Mouse (Mus musculus) heart, postnatal 0 days (tissue): ENCODE data around the gene Krr1. TPM values are rescaled to one million over a fixed set of nuclear protein-coding genes. Genes with fewer than 3 reads are reported as not detected.

Experiments
- ATAC-seq: fragments of 200-750 bp; cut with Nextera tagmentation; 2 replicates; pipeline ENCODE4 v1.8.0; 2017; ENCODE audit warnings: low read depth, moderate number of reproducible peaks, moderate library complexity; ENCODE audit not compliant: insufficient read depth
- DNase-seq: peaks from one replicate; pipeline ENCODE4 v3.0.0-alpha.2; 2016; ENCODE audit warnings: low spot score
- H3K27ac ChIP-seq: fragments of 300-500 bp; sonication (generic); 2 replicates; pipeline ENCODE4 v1.5.1; 2014; ENCODE audit warnings: low read depth, mild to moderate bottlenecking
- H3K27me3 ChIP-seq: fragments of 300-500 bp; sonication (generic); 2 replicates; pipeline ENCODE4 v1.6.1; 2014; ENCODE audit warnings: low read length, mixed read lengths; ENCODE audit not compliant: control insufficient read depth, insufficient read depth
- H3K36me3 ChIP-seq: fragments of 300-500 bp; sonication (generic); replicated peaks from 2 replicates; pipeline ENCODE4 v1.6.1; 2014; ENCODE audit warnings: low read length, mixed read lengths; ENCODE audit not compliant: control insufficient read depth, insufficient read depth
- H3K4me1 ChIP-seq: fragments of 300-500 bp; sonication (generic); 2 replicates; pipeline ENCODE4 v1.6.1; 2014; ENCODE audit warnings: antibody characterized with exemption; ENCODE audit not compliant: control insufficient read depth, insufficient read depth
- H3K4me2 ChIP-seq: fragments of 300-500 bp; sonication (generic); 2 replicates; pipeline ENCODE4 v1.6.1; 2014; ENCODE audit warnings: low read depth, mild to moderate bottlenecking, low read length, moderate library complexity
- H3K4me3 ChIP-seq: fragments of 300-500 bp; sonication (generic); 2 replicates; pipeline ENCODE4 v1.5.1; 2014; ENCODE audit warnings: low read depth, low read length
- H3K9ac ChIP-seq: fragments of 300-500 bp; sonication (generic); replicated peaks from 2 replicates; pipeline ENCODE4 v1.6.1; 2014; ENCODE audit warnings: low read depth, low read length, mixed read lengths
- H3K9me3 ChIP-seq: fragments of 300-500 bp; sonication (generic); replicated peaks from 2 replicates; pipeline ENCODE4 v1.6.1; 2016; ENCODE audit warnings: low read length; ENCODE audit not compliant: control insufficient read depth
- CTCF ChIP-seq: IDR thresholded peaks from 2 replicates; pipeline ENCODE4 v1.5.1; 2016; ENCODE audit warnings: antibody characterized with exemption, control low read depth, low read depth
- EP300 ChIP-seq: IDR thresholded peaks from 2 replicates; pipeline ENCODE4 v1.6.1; 2016; ENCODE audit warnings: antibody characterized with exemption, low read depth
- WGBS: fragments of 180-500 bp; shearing (Covaris S2); extraction: QIAGEN DNeasy Blood & Tissue Kit; methylation state at CpG from one replicate; pipeline ENCODE4 v1.1.7; 2014; 5-methylcytosine and 5-hydroxymethylcytosine counted together
- polyA plus RNA-seq: library from polyadenylated mRNA; unstranded; fragments of >200 nt; fragmentation: Nextera tagmentation; extraction: Ambion mirVana; gene quantifications from 2 replicates; pipeline ENCODE4 v1.2.1, GENCODE M21; 2015
- total RNA-seq: library from RNA; depleted of rRNA; stranded (reverse); fragments of >200 nt; gene quantifications from 2 replicates; pipeline ENCODE4 v1.2.3, GENCODE M21; 2014; ENCODE audit warnings: low replicate concordance

The Krr1 gene
- total and polyA plus RNA-seq, 2 experiments from 2014 or later = 15.9 to 16.0 TPM

GRCm38 (mm10) chr10:111983070-111983469 lies 10.6 kb downstream of the Krr1 start:
- Histone ChIP-seq H3K36me3 (peaks cover 79% of the 10 kb centered on the region), H3K27me3 (no peaks in the 10 kb centered on the region), H3K4me2 (no peak overlapping the region), H3K4me3 (no peak overlapping the region), H3K4me1 (no peaks in the 10 kb centered on the region), H3K9me3 (no peaks in the 10 kb centered on the region), H3K27ac (no peak overlapping the region), H3K9ac (no peak overlapping the region)
- no peak for DNase-seq
- TF ChIP-seq EP300 (no peak), CTCF (no peak)
- ATAC-seq = no peak
- WGBS = 88% methylated on average over 5 of the region's 5 CpGs

- H3K4me1 ChIP-seq = no peaks in the 10 kb centered on the region
- 91% methylated on average over 6 of the region's 6 CpGs for WGBS
- no peak overlapping the region for H3K9ac ChIP-seq
- no peak overlapping the region for H3K4me2 ChIP-seq
- TF ChIP-seq EP300 = no peak
- no peak for TF ChIP-seq CTCF
- H3K27ac ChIP-seq = no peak overlapping the region
- no peak for ATAC-seq
- H3K36me3 ChIP-seq = peaks cover 53% of the 10 kb centered on the region
- H3K27me3 ChIP-seq = no peaks in the 10 kb centered on the region
- no peak for DNase-seq
- no peaks in the 10 kb centered on the region for H3K9me3 ChIP-seq
- no peak overlapping the region for H3K4me3 ChIP-seq
These were observed 14.0 kb downstream of the Krr1 start for GRCm38 (mm10) chr10:111986453-111986852.

GRCm38 (mm10) chr10:111995803-111996548 lies 23.5 kb downstream of the Krr1 start:
- H3K4me2 ChIP-seq = no peak overlapping the region
- TF ChIP-seq CTCF (no peak), EP300 (no peak)
- H3K9ac ChIP-seq = no peak overlapping the region
- no peaks in the 10 kb centered on the region for H3K27me3 ChIP-seq
- ATAC-seq (no peak), DNase-seq (no peak)
- H3K9me3 ChIP-seq = no peaks in the 10 kb centered on the region
- H3K27ac ChIP-seq = no peak overlapping the region
- H3K36me3 ChIP-seq = no peaks in the 10 kb centered on the region
- WGBS = 80% methylated on average over 11 of the region's 11 CpGs
- H3K4me3 ChIP-seq = peak overlapping the region; percentile 13; the same call in 1 of the 2 replicates
- no peaks in the 10 kb centered on the region for H3K4me1 ChIP-seq

- Histone ChIP-seq H3K27me3 (no peaks in the 10 kb centered on the region), H3K9ac (no peak overlapping the region), H3K36me3 (no peaks in the 10 kb centered on the region), H3K4me3 (peak overlapping the region; percentile 13; the same call in 1 of the 2 replicates), H3K4me2 (peak overlapping the region; percentile 12; the same call in 1 of the 2 replicates), H3K9me3 (no peaks in the 10 kb centered on the region), H3K27ac (no peak overlapping the region), H3K4me1 (no peaks in the 10 kb centered on the region)
- ATAC-seq (no peak), DNase-seq (no peak)
- 79% methylated on average over 7 of the region's 7 CpGs for WGBS
- TF ChIP-seq CTCF (no peak), EP300 (no peak)
These were observed 24.1 kb downstream of the Krr1 start for GRCm38 (mm10) chr10:111996549-111996904.

- ATAC-seq = no peak
- no peaks in the 10 kb centered on the region for H3K9me3 ChIP-seq
- WGBS = 61% methylated on average over 8 of the region's 8 CpGs
- H3K9ac ChIP-seq = no peak overlapping the region
- H3K36me3 ChIP-seq = no peaks in the 10 kb centered on the region
- no peaks in the 10 kb centered on the region for H3K4me1 ChIP-seq
- peak overlapping the region; percentile 13; the same call in 1 of the 2 replicates for H3K4me3 ChIP-seq
- peak overlapping the region; percentile 12; the same call in 1 of the 2 replicates for H3K4me2 ChIP-seq
- no peaks in the 10 kb centered on the region for H3K27me3 ChIP-seq
- H3K27ac ChIP-seq = no peak overlapping the region
- no peak for DNase-seq
- TF ChIP-seq EP300 = no peak
- TF ChIP-seq CTCF = no peak
These were observed 24.5 kb downstream of the Krr1 start for GRCm38 (mm10) chr10:111996911-111997347.

GRCm38 (mm10) chr10:111997671-111998070 lies 25.2 kb downstream of the Krr1 start:
- Histone ChIP-seq H3K4me2 (no peak overlapping the region), H3K27ac (no peak overlapping the region), H3K27me3 (no peaks in the 10 kb centered on the region), H3K36me3 (no peaks in the 10 kb centered on the region), H3K9me3 (no peaks in the 10 kb centered on the region), H3K4me1 (no peaks in the 10 kb centered on the region), H3K4me3 (no peak overlapping the region), H3K9ac (no peak overlapping the region)
- no peak for ATAC-seq
- DNase-seq = no peak
- TF ChIP-seq EP300 (no peak), CTCF (no peak)
